Mouse (Mus musculus) B cell, adult 2 months (primary cell): Measurements from ENCODE around the gene Slc15a3.

ENCODE experiments used
- DNase-seq, 2 experiments: peaks; one replicate each; pipeline ENCODE4 v3.0.0; 2022

Slc15a3 gene

GRCm38 (mm10) chr19:10839010-10839892 is at the start of gene Slc15a3:
Gene Slc15a3 (plus strand): TSS chr19:10839727.
- peak; percentile 29 to 34 for DNase-seq

GRCm38 (mm10) chr19:10790323-10790722 is 49.2 kb upstream of the Slc15a3 start:
- DNase-seq, result peak; percentile 25 to 48

- no peak for DNase-seq
These were observed 46.5 kb upstream of the Slc15a3 start for GRCm38 (mm10) chr19:10793044-10793443.

GRCm38 (mm10) chr19:10794916-10795315 is 44.6 kb upstream of the Slc15a3 start:
- DNase-seq, result no peak

GRCm38 (mm10) chr19:10798576-10798975 is 41.0 kb upstream of the Slc15a3 start:
- no peak for DNase-seq

GRCm38 (mm10) chr19:10799155-10799554 is 40.4 kb upstream of the Slc15a3 start:
- no peak for DNase-seq

GRCm38 (mm10) chr19:10801070-10801469 is 38.5 kb upstream of the Slc15a3 start:
- no peak for DNase-seq

GRCm38 (mm10) chr19:10801906-10802305 is 37.6 kb upstream of the Slc15a3 start:
- no peak for DNase-seq

GRCm38 (mm10) chr19:10803751-10804150 is 35.8 kb upstream of the Slc15a3 start:
- DNase-seq, result no peak

GRCm38 (mm10) chr19:10804850-10805660 is 34.5 kb upstream of the Slc15a3 start:
- DNase-seq, result no peak

GRCm38 (mm10) chr19:10805661-10806285 is 33.8 kb upstream of the Slc15a3 start:
- no peak for DNase-seq

GRCm38 (mm10) chr19:10808524-10809233 is 30.8 kb upstream of the Slc15a3 start:
- DNase-seq, result no peak

- DNase-seq, result no peak
These were observed 29.9 kb upstream of the Slc15a3 start for GRCm38 (mm10) chr19:10809428-10810175.

GRCm38 (mm10) chr19:10810176-10810492 is 29.4 kb upstream of the Slc15a3 start:
- no peak for DNase-seq

- DNase-seq, result no peak
These were observed 28.1 kb upstream of the Slc15a3 start for GRCm38 (mm10) chr19:10811471-10811870.

GRCm38 (mm10) chr19:10813039-10813438 is 26.5 kb upstream of the Slc15a3 start:
- DNase-seq, result no peak

- DNase-seq, result no peak
These were observed 25.6 kb upstream of the Slc15a3 start for GRCm38 (mm10) chr19:10813905-10814304.

GRCm38 (mm10) chr19:10815871-10816270 is 23.7 kb upstream of the Slc15a3 start:
- no peak for DNase-seq

- DNase-seq, result no peak
These were observed 23.1 kb upstream of the Slc15a3 start for GRCm38 (mm10) chr19:10816462-10816861.

GRCm38 (mm10) chr19:10818217-10818946 is 21.1 kb upstream of the Slc15a3 start:
- DNase-seq, result peak in 1 of 2 experiments; percentile 9

- no peak for DNase-seq
These were observed 18.2 kb upstream of the Slc15a3 start for GRCm38 (mm10) chr19:10821319-10821718.
